Mouse (Mus musculus) ES-E14 (cell line): ENCODE measurements at regions not wholly inside any gene's neighbourhood (a gene's known extent, or its start where the extent isn't known, plus 50 kb on each side); places are given as distances from the start of the nearest gene placed in this dataset.

Experiments used
- CHD2 ChIP-seq: IDR thresholded peaks from 2 replicates; pipeline ENCODE4 v1.6.1; 2014; ENCODE audit warnings: mild to moderate bottlenecking, low read depth, low read length, inconsistent platforms
- MAFK ChIP-seq: IDR thresholded peaks from 2 replicates; pipeline ENCODE4 v1.6.1; 2014; ENCODE audit warnings: mild to moderate bottlenecking, low read depth, low read length, inconsistent platforms; ENCODE audit not compliant: insufficient read depth

- TF ChIP-seq CHD2 (no peak), MAFK (no peak)
Observed at GRCm38 (mm10) chr9:34381601-34382000, 104.1 kb upstream of the Kirrel3 start.
